Mouse (Mus musculus) embryonic facial prominence, embryonic 14.5 days (tissue): ENCODE measurements at regions not wholly inside any gene's neighbourhood (a gene's known extent, or its start where the extent isn't known, plus 50 kb on each side); places are given as distances from the start of the nearest gene placed in this dataset.

Experiments used
- ATAC-seq: fragments of 200-750 bp; cut with Nextera tagmentation; 2 replicates; pipeline ENCODE4 v1.8.0; 2017; ENCODE audit warnings: low read depth, moderate number of reproducible peaks, moderate TSS enrichment
- DNase-seq: peaks from one replicate; pipeline ENCODE4 v3.0.0-alpha.2; 2015; ENCODE audit warnings: low spot score
- H3K27ac ChIP-seq: fragments of 300-500 bp; sonication (generic); replicated peaks from 2 replicates; pipeline ENCODE4 v1.5.1; 2014; ENCODE audit warnings: low read depth, mild to moderate bottlenecking, low read length, moderate library complexity
- H3K27me3 ChIP-seq: fragments of 300-500 bp; sonication (generic); replicated peaks from 2 replicates; pipeline ENCODE4 v1.6.1; 2014; ENCODE audit warnings: low read length; ENCODE audit not compliant: control insufficient read depth, insufficient read depth
- H3K36me3 ChIP-seq: fragments of 300-500 bp; sonication (generic); 2 replicates; pipeline ENCODE4 v1.6.1; 2014; ENCODE audit warnings: low read length, mixed read lengths; ENCODE audit not compliant: control insufficient read depth, insufficient read depth
- H3K4me1 ChIP-seq: fragments of 300-500 bp; sonication (generic); 2 replicates; pipeline ENCODE4 v1.6.1; 2014; ENCODE audit warnings: antibody characterized with exemption, low read length; ENCODE audit not compliant: control insufficient read depth, insufficient read depth
- H3K4me2 ChIP-seq: fragments of 300-500 bp; sonication (generic); 2 replicates; pipeline ENCODE4 v1.6.1; 2014; ENCODE audit warnings: low read depth, mild to moderate bottlenecking, low read length, moderate library complexity, mixed read lengths
- H3K4me3 ChIP-seq: fragments of 300-500 bp; sonication (generic); 2 replicates; pipeline ENCODE4 v1.5.1; 2014; ENCODE audit warnings: low read depth, mild to moderate bottlenecking, low read length
- H3K9ac ChIP-seq: fragments of 300-500 bp; sonication (generic); 2 replicates; pipeline ENCODE4 v1.6.1; 2014; ENCODE audit warnings: low read depth, mild to moderate bottlenecking, low read length, moderate library complexity, mixed read lengths
- H3K9me3 ChIP-seq: fragments of 300-500 bp; sonication (generic); 2 replicates; pipeline ENCODE4 v1.6.1; 2016; ENCODE audit warnings: low read length; ENCODE audit not compliant: control insufficient read depth
- WGBS: fragments of 180-500 bp; shearing (Covaris S2); extraction: QIAGEN DNeasy Blood & Tissue Kit; methylation state at CpG from one replicate; pipeline ENCODE4 v1.1.7; 2014; 5-methylcytosine and 5-hydroxymethylcytosine counted together

DNA sequence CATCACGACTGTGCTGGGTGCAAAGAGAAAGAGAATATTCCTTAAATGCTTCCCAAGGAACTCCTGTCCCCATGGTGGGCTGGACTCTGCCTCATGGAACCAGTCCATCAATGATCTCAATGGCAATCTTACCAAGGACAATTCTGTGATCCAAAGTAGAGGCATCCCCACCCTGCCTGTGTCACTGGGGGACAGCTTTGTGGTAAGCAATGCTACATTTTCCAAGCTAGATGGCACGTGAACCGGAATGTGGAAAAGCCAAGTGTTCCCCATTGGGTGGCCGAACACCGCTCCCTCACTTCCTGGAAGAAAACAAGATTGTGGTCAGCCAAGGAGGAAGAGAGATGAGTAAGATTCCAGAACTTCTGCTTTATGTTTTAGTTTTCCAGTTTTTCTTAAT lies 164.7 kb upstream of the Tmtc1 start:
- Histone ChIP-seq H3K4me1 (no peaks in the 10 kb centered on the region), H3K4me2 (no peak overlapping the region), H3K4me3 (no peak overlapping the region), H3K9ac (no peak overlapping the region), H3K36me3 (no peaks in the 10 kb centered on the region), H3K27me3 (no peaks in the 10 kb centered on the region), H3K27ac (no peak overlapping the region), H3K9me3 (no peaks in the 10 kb centered on the region)
- ATAC-seq = no peak
- 75% methylated on average over 5 of the region's 5 CpGs for WGBS
- no peak for DNase-seq

DNA sequence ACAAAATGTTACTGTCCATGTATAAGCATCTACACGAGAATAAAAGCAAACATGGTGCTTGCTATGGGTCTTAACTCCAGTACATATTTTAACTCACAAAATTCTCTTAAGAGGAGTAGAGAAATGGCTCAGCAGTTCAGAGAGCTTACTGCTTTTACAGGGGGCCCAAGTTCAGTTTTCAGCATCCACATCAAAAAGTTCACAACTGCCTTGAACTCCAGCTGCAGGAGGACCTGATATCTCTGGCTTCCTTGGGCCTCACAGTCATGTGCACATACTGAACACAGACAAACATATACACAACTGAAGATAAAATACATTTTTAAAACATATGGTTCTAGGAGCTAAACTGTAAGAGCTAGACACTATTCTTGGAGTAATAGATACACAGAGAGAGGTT lies 161.0 kb upstream of the Tmtc1 start:
- no peaks in the 10 kb centered on the region for H3K9me3 ChIP-seq
- no peak overlapping the region for H3K4me3 ChIP-seq
- H3K27me3 ChIP-seq = no peaks in the 10 kb centered on the region
- H3K9ac ChIP-seq = no peak overlapping the region
- DNase-seq = no peak
- no peak for ATAC-seq
- no peak overlapping the region for H3K4me2 ChIP-seq
- no peaks in the 10 kb centered on the region for H3K36me3 ChIP-seq
- H3K27ac ChIP-seq = no peak overlapping the region
- no peaks in the 10 kb centered on the region for H3K4me1 ChIP-seq
- WGBS = 81% methylated on average over 1 of the region's 1 CpGs

DNA sequence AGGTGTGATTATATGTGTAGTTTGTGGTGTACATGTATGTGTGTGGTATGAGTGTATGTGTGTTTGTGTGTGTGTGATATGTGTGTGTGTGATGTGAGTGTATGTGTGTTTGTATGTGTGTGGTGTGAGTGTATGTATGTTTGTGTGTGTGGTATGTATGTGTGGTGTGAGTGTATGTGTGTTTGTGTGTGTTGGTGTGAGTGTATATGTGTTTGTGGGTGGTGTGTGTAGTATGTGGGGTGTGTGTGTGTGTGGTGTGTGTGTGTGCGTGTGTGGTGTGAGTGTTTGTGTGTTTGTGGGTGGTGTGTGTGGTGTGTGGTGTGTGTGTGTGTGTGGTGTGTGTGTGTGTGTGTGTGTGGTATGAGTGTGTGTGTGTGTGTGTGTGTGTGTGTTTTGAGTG lies 160.6 kb upstream of the Tmtc1 start:
- no peak overlapping the region for H3K27ac ChIP-seq
- no peaks in the 10 kb centered on the region for H3K9me3 ChIP-seq
- ATAC-seq (no peak), DNase-seq (no peak)
- no peak overlapping the region for H3K4me3 ChIP-seq
- no peaks in the 10 kb centered on the region for H3K27me3 ChIP-seq
- no peak overlapping the region for H3K4me2 ChIP-seq
- no peaks in the 10 kb centered on the region for H3K4me1 ChIP-seq
- WGBS = 0% methylated on average over 1 of the region's 1 CpGs
- no peaks in the 10 kb centered on the region for H3K36me3 ChIP-seq
- H3K9ac ChIP-seq = no peak overlapping the region

DNA sequence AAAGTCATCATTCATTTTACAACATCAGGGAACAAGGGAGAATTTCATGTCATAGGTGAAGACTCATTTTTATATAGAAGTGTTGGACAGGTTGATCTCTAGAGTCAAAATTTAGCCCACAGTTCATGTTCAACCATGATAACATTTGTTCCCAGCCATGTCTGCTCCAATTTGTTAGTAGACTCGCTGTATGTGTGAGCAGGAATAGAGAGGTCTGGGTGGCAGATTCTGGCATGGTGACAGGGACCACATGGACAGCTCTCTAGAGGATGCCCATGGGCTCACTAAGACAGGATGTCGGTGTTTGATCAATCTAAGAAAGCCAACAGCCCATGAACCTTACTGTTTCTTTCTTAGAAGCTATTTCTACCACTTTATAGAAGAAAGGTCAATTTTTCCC lies 159.7 kb upstream of the Tmtc1 start:
- Histone ChIP-seq H3K27ac (no peak overlapping the region), H3K4me1 (no peaks in the 10 kb centered on the region; the same call in 1 of the 2 replicates), H3K9ac (no peak overlapping the region), H3K36me3 (no peaks in the 10 kb centered on the region), H3K27me3 (no peaks in the 10 kb centered on the region), H3K4me2 (no peak overlapping the region), H3K4me3 (no peak overlapping the region), H3K9me3 (no peaks in the 10 kb centered on the region)
- DNase-seq (no peak), ATAC-seq (no peak)
- WGBS = 75% methylated on average over 2 of the region's 2 CpGs

DNA sequence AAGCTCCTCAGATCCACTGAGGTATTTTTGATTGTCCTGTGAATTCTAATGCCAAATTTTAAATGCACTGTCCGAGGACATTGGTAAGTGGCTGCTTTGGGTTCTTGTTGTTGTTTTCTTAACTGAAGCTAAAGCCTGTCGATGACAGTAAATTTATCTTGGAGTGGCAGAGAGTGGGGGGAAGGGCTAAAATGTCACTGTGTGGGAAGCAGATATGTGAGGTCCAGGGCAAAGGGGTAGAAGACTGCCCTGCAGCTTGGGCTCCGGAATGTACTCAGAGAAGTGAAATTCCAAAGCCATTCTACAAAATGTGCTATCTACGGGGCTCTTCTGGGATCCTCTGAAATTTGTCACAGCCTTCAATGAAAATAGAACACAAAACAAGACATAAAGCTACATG lies 159.3 kb upstream of the Tmtc1 start:
- H3K27ac ChIP-seq = no peak overlapping the region
- H3K36me3 ChIP-seq = no peaks in the 10 kb centered on the region
- DNase-seq (no peak), ATAC-seq (no peak)
- H3K27me3 ChIP-seq = no peaks in the 10 kb centered on the region
- 64% methylated on average over 4 of the region's 4 CpGs for WGBS
- H3K4me2 ChIP-seq = no peak overlapping the region
- no peaks in the 10 kb centered on the region for H3K9me3 ChIP-seq
- H3K4me1 ChIP-seq = no peaks in the 10 kb centered on the region; the same call in 1 of the 2 replicates
- H3K9ac ChIP-seq = no peak overlapping the region
- H3K4me3 ChIP-seq = no peak overlapping the region

DNA sequence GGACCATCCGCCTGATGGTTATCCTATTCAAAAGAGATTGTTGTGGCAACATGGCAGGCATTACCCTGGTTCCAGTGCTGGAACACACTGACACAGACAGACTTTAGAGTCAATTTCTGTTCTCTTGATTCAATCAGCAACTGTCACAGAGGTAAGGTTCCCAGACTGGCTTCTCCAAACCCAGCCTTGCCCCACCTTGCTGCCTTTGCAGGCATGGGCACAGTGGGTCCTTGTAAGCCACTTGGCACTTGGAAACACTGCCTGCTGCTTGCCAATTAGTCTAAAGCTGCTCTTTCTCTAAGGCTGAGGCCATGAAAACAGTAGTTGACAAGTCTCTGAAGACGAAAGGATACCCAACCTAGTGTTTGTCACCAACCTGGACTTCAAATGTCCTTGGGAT lies 158.7 kb upstream of the Tmtc1 start:
- H3K36me3 ChIP-seq = no peaks in the 10 kb centered on the region
- no peaks in the 10 kb centered on the region for H3K27me3 ChIP-seq
- ATAC-seq (no peak), DNase-seq (no peak)
- WGBS = 80% methylated on average over 2 of the region's 2 CpGs
- no peak overlapping the region for H3K4me3 ChIP-seq
- no peak overlapping the region for H3K9ac ChIP-seq
- no peaks in the 10 kb centered on the region for H3K9me3 ChIP-seq
- H3K4me2 ChIP-seq = no peak overlapping the region
- no peak overlapping the region for H3K27ac ChIP-seq
- peaks cover 4% of the 10 kb centered on the region; the same call in 1 of the 2 replicates for H3K4me1 ChIP-seq

DNA sequence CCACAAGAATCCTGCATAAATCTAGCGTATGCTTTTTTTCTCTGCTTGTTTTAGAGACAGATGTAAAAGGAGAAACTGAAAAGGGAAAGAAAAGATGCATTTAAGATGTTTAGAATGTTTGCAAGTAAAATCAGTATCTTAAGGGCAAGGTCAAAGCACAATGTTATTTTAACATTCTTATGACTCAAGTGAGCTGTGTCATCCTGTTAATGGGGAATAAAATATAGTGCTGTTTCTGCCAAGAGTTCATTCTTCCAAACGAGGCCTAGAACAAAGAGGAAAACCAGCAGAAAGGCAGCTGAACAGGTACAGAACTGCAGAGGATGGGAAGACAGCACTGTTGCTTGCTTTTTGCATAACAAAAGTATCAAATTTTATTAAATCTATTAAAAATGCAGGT lies 156.7 kb upstream of the Tmtc1 start:
- DNase-seq (no peak), ATAC-seq (no peak)
- no peaks in the 10 kb centered on the region for H3K9me3 ChIP-seq
- no peak overlapping the region for H3K4me2 ChIP-seq
- peaks cover 4% of the 10 kb centered on the region; the same call in 1 of the 2 replicates for H3K4me1 ChIP-seq
- H3K4me3 ChIP-seq = no peak overlapping the region
- H3K27ac ChIP-seq = no peak overlapping the region
- H3K27me3 ChIP-seq = no peaks in the 10 kb centered on the region
- H3K36me3 ChIP-seq = no peaks in the 10 kb centered on the region
- 50% methylated on average over 2 of the region's 2 CpGs for WGBS
- no peak overlapping the region for H3K9ac ChIP-seq

DNA sequence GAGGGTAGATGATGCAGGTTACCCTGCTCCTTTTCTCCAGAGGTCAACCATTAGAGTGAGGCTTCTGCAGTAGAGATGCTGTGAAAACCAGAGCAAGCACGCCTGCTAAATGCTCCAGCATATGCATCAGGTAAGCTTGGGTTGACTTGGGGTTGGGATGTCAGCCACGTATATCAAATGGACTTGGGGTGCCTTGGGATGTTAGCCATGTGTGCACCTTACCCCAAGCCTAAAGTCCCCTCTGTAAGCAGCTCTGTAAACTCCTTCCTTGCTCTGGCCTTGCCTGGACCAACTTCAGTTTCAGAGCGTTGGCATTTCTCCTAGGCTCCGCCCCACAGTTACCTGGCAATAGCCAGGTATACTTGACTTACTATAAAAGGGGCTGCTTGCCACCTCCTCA lies 155.3 kb upstream of the Tmtc1 start:
- H3K36me3 ChIP-seq = no peaks in the 10 kb centered on the region
- ATAC-seq (no peak), DNase-seq (no peak)
- H3K9me3 ChIP-seq = no peaks in the 10 kb centered on the region
- H3K27me3 ChIP-seq = no peaks in the 10 kb centered on the region
- no peak overlapping the region for H3K27ac ChIP-seq
- no peak overlapping the region for H3K4me2 ChIP-seq
- H3K4me3 ChIP-seq = no peak overlapping the region
- 77% methylated on average over 4 of the region's 4 CpGs for WGBS
- peaks cover 4% of the 10 kb centered on the region; the same call in 1 of the 2 replicates for H3K4me1 ChIP-seq
- no peak overlapping the region for H3K9ac ChIP-seq

DNA sequence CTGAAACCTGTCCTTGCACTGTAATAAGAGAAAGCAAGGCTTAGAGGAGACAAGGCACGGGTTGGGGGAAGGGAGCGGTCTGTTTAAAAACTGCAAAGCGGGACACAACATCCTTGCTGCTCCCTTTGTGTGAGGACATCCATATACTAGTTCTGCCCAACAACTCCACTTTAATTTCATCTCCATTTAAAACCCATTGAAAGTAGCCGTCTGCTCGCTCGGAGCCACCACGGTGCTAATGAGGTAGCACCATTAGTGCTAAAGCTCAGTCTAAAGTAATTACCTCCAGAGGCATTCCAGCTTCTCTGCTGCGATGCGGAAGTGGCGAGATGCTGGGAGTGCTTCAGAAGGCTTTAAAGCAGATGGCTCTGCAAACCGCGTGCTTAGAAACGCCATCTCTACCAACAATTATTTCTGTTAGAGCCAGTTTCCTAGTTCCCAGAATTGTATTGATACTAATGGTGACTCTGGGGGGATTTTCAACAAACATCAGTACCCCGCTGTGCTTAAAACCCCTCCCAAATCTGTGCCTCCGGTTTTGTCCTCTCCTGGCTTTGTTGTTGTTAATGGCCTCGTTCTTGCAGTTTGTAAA lies 154.7 kb upstream of the Tmtc1 start:
- Histone ChIP-seq H3K9me3 (no peaks in the 10 kb centered on the region), H3K36me3 (no peaks in the 10 kb centered on the region), H3K4me1 (peaks cover 4% of the 10 kb centered on the region; the same call in 1 of the 2 replicates), H3K9ac (0 out of 2 replicates have a peak overlapping the region, but pooled peaks have one; percentile 0), H3K4me2 (peak overlapping the region; percentile 48), H3K27me3 (no peaks in the 10 kb centered on the region), H3K4me3 (peak overlapping the region; percentile 10; the same call in 1 of the 2 replicates), H3K27ac (no peak overlapping the region)
- 8% methylated on average over 16 of the region's 16 CpGs for WGBS
- peak; percentile 59 for DNase-seq
- ATAC-seq = peak; percentile 53; the same call in 1 of the 2 replicates
